In the genomic region with DNA sequence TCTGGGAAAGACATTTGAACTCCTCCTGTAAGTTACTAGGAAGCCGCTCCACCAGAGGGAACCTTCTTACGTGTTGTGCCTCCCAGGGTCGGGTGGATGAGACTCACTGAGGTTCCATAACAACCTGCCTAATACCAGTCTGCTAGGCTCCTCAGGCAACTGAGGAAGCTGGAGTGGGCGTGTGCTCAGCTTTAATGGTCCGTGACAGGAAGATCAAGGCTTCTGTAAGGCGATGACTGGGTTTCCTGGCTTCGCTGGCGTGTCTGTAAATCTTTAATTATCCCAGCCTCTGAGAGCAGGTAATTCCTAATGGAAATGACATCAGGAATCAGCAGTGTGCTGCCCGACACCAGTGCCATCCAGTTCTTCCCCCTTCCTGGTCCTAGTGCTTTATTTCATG, we compare ENCODE assay signal across 28 mouse cellular contexts. TPM values are rescaled to one million over a fixed set of nuclear protein-coding genes. Genes with fewer than 3 reads are reported as not detected.
A peak's percentile ranks its signal among the peaks of the same experiment; 100 is the strongest.
DNase-seq lines count a peak whose midpoint lies in the region; ATAC-seq and TF ChIP-seq lines count a peak whose summit lies in the region.
"Had no signal": no experiment of that assay in that cellular context is flagged by ENCODE, and none has a peak within 500 bp of the region (broad histone marks: within the 10 kb centered on the region; RNA-seq: fewer than 3 reads in every experiment).

No protein-coding gene starts in this region.

- TF ChIP-seq POLR2A in kidney, adult 2 months (IDR thresholded peaks at IDR 0.05; ENCODE audit: low read depth, low read length), result no peak

- H3K27ac ChIP-seq in intestine, postnatal 0 days (ENCODE audit: low read depth, low read length), result peak overlapping the region; percentile 62; the same call in 1 of the 2 replicates
- no peak overlapping the region for H3K27ac ChIP-seq in intestine, embryonic 15.5 days
- peak overlapping the region; percentile 74 for H3K27ac ChIP-seq in kidney, adult 2 months (ENCODE audit: insufficient read depth, low read depth, low read length)
- H3K27ac ChIP-seq in kidney, postnatal 0 days, result 0 out of 2 replicates have a peak overlapping the region, but pooled peaks have one; percentile 54
- no peak overlapping the region for H3K27ac ChIP-seq in hindbrain, embryonic 14.5 days
- no peak overlapping the region for H3K27ac ChIP-seq in midbrain, embryonic 15.5 days
- H3K27ac ChIP-seq: embryonic facial prominence, embryonic 12.5 days; forebrain, embryonic 13.5 days; heart, embryonic 15.5 days; hindbrain, embryonic 15.5 days; limb, embryonic 10.5 days; neural tube, embryonic 15.5 days; stomach, embryonic 15.5 days had no signal

- no peaks in the 10 kb centered on the region for H3K27me3 ChIP-seq in intestine, postnatal 0 days (replicated peaks; ENCODE audit: control insufficient read depth, insufficient read depth, low read length)
- H3K27me3 ChIP-seq in intestine, embryonic 15.5 days (replicated peaks), result no peaks in the 10 kb centered on the region
- no peaks in the 10 kb centered on the region for H3K27me3 ChIP-seq in kidney, adult 2 months (replicated peaks; ENCODE audit: control insufficient read depth, insufficient read depth, low read length)
- no peaks in the 10 kb centered on the region for H3K27me3 ChIP-seq in kidney, postnatal 0 days (ENCODE audit: insufficient read depth, low read length)
- no peaks in the 10 kb centered on the region for H3K27me3 ChIP-seq in hindbrain, embryonic 14.5 days (ENCODE audit: control insufficient read depth, insufficient read depth, low read length)
- H3K27me3 ChIP-seq in midbrain, embryonic 15.5 days (replicated peaks), result no peaks in the 10 kb centered on the region
- H3K27me3 ChIP-seq: embryonic facial prominence, embryonic 12.5 days; forebrain, embryonic 13.5 days; heart, embryonic 15.5 days; hindbrain, embryonic 15.5 days; neural tube, embryonic 15.5 days; stomach, embryonic 15.5 days had no signal

- no peak for ATAC-seq in intestine, postnatal 0 days
- no peak for ATAC-seq in intestine, embryonic 15.5 days
- peak; percentile 89 for ATAC-seq in kidney, postnatal 0 days (replicated peaks; ENCODE audit: low FRiP score, low read depth)
- ATAC-seq in hindbrain, embryonic 14.5 days (ENCODE audit: low FRiP score), result no peak
- no peak for ATAC-seq in midbrain, embryonic 15.5 days (replicated peaks)
- ATAC-seq: activated CD4-positive, CD25-positive, alpha-beta regulatory T cell, adult 4 months; CD4-positive, CD25-positive, alpha-beta regulatory T cell, adult 4 months; forebrain, embryonic 13.5 days; liver, postnatal 0 days; lung, postnatal 0 days had no signal

- WGBS in intestine, postnatal 0 days, result 46% methylated on average over 9 of the region's 9 CpGs
- 70% methylated on average over 9 of the region's 9 CpGs for WGBS in intestine, embryonic 15.5 days
- 25% methylated on average over 9 of the region's 9 CpGs for WGBS in kidney, adult 2 months
- 21% methylated on average over 9 of the region's 9 CpGs for WGBS in kidney, postnatal 0 days
- WGBS in hindbrain, embryonic 14.5 days, result 69% methylated on average over 9 of the region's 9 CpGs
- WGBS in midbrain, embryonic 15.5 days, result 59% methylated on average over 9 of the region's 9 CpGs

- H3K4me1 ChIP-seq in intestine, postnatal 0 days (replicated peaks; ENCODE audit: control insufficient read depth, insufficient read depth, low read length), result 0 out of 2 replicates have a peak, but pooled peaks cover 16% of the 10 kb centered on the region
- H3K4me1 ChIP-seq in intestine, embryonic 15.5 days (replicated peaks), result peaks cover 18% of the 10 kb centered on the region
- H3K4me1 ChIP-seq in kidney, adult 2 months (ENCODE audit: control insufficient read depth, insufficient read depth, low read length), result peaks cover 18% of the 10 kb centered on the region
- H3K4me1 ChIP-seq in kidney, postnatal 0 days (replicated peaks; ENCODE audit: insufficient read depth, low read length), result peaks cover 17% of the 10 kb centered on the region
- H3K4me1 ChIP-seq in hindbrain, embryonic 14.5 days (replicated peaks; ENCODE audit: control insufficient read depth, insufficient read depth, low read length), result no peaks in the 10 kb centered on the region
- H3K4me1 ChIP-seq in midbrain, embryonic 15.5 days, result no peaks in the 10 kb centered on the region
- H3K4me1 ChIP-seq: neural tube, embryonic 15.5 days had no signal

- no peak overlapping the region for H3K4me3 ChIP-seq in intestine, postnatal 0 days (ENCODE audit: low read depth, low read length)
- H3K4me3 ChIP-seq in intestine, embryonic 15.5 days (replicated peaks), result no peak overlapping the region
- no peak overlapping the region for H3K4me3 ChIP-seq in kidney, adult 2 months (ENCODE audit: insufficient read depth, low read depth, low read length)
- no peak overlapping the region for H3K4me3 ChIP-seq in kidney, postnatal 0 days (replicated peaks; ENCODE audit: low read depth, low read length)
- H3K4me3 ChIP-seq in hindbrain, embryonic 14.5 days (replicated peaks; ENCODE audit: low read length), result no peak overlapping the region
- H3K4me3 ChIP-seq in midbrain, embryonic 15.5 days, result no peak overlapping the region
- H3K4me3 ChIP-seq: embryonic facial prominence, embryonic 12.5 days; forebrain, embryonic 13.5 days; heart, embryonic 15.5 days; hindbrain, embryonic 15.5 days; limb, embryonic 10.5 days; neural tube, embryonic 15.5 days; stomach, embryonic 15.5 days had no signal

- TF ChIP-seq CTCF in intestine, postnatal 0 days (IDR thresholded peaks at IDR 0.05; ENCODE audit: low read depth), result no peak
- TF ChIP-seq CTCF in kidney, adult 2 months (conservative IDR thresholded peaks at IDR 0.05; ENCODE audit: insufficient read depth, insufficient read length, low read depth, low read length), result no peak
- peak; percentile 10; the same call in 1 of the 2 replicates for TF ChIP-seq CTCF in kidney, postnatal 0 days (IDR thresholded peaks at IDR 0.05; ENCODE audit: low read depth)

- H3K9me3 ChIP-seq in intestine, postnatal 0 days (ENCODE audit: control insufficient read depth), result no peaks in the 10 kb centered on the region
- no peaks in the 10 kb centered on the region for H3K9me3 ChIP-seq in intestine, embryonic 15.5 days
- H3K9me3 ChIP-seq in kidney, postnatal 0 days (replicated peaks; ENCODE audit: low read length), result no peaks in the 10 kb centered on the region
- no peaks in the 10 kb centered on the region for H3K9me3 ChIP-seq in hindbrain, embryonic 14.5 days (ENCODE audit: control insufficient read depth, low read length)
- no peaks in the 10 kb centered on the region for H3K9me3 ChIP-seq in midbrain, embryonic 15.5 days
- H3K9me3 ChIP-seq: embryonic facial prominence, embryonic 12.5 days; forebrain, embryonic 13.5 days; heart, embryonic 15.5 days; hindbrain, embryonic 15.5 days; limb, embryonic 10.5 days; neural tube, embryonic 15.5 days; stomach, embryonic 15.5 days had no signal

- DNase-seq in kidney, adult 2 months, result peak; percentile 93
- peak; percentile 78 for DNase-seq in kidney, postnatal 0 days (ENCODE audit: low spot score)
- peak; percentile 14 for DNase-seq in mesoderm, embryonic 11.5 days (ENCODE audit: low read depth, low spot score)
- no peak for DNase-seq in adipocyte (ENCODE audit: low spot score)
- DNase-seq in hindbrain, embryonic 14.5 days (ENCODE audit: low spot score), result no peak
- DNase-seq: adrenal gland, postnatal 14 days; cerebellum, adult 8-10 months; heart, postnatal 4 days; layer of hippocampus, adult 9-11 months; liver; liver, postnatal 0 days; right cerebral cortex, adult 18-20 months; right cerebral cortex, postnatal 4 days; thymus, postnatal 36 days had no signal

- no peak overlapping the region for H3K9ac ChIP-seq in intestine, postnatal 0 days (ENCODE audit: low read depth, low read length)
- H3K9ac ChIP-seq in intestine, embryonic 15.5 days, result no peak overlapping the region
- no peak overlapping the region for H3K9ac ChIP-seq in kidney, postnatal 0 days (ENCODE audit: low read depth, low read length)
- H3K9ac ChIP-seq in hindbrain, embryonic 14.5 days, result no peak overlapping the region
- no peak overlapping the region for H3K9ac ChIP-seq in midbrain, embryonic 15.5 days
- H3K9ac ChIP-seq: embryonic facial prominence, embryonic 12.5 days; forebrain, embryonic 13.5 days; heart, embryonic 15.5 days; hindbrain, embryonic 15.5 days; liver, postnatal 0 days; neural tube, embryonic 15.5 days; stomach, embryonic 15.5 days had no signal

- 0 out of 2 replicates have a peak overlapping the region, but pooled peaks have one; percentile 6 for H3K4me2 ChIP-seq in intestine, postnatal 0 days (replicated peaks; ENCODE audit: low read depth)
- no peak overlapping the region for H3K4me2 ChIP-seq in intestine, embryonic 15.5 days (replicated peaks)
- no peak overlapping the region for H3K4me2 ChIP-seq in kidney, postnatal 0 days (ENCODE audit: low read length)
- no peak overlapping the region for H3K4me2 ChIP-seq in hindbrain, embryonic 14.5 days (replicated peaks)
- no peak overlapping the region for H3K4me2 ChIP-seq in midbrain, embryonic 15.5 days
- H3K4me2 ChIP-seq: embryonic facial prominence, embryonic 12.5 days; forebrain, embryonic 13.5 days; heart, embryonic 15.5 days; hindbrain, embryonic 15.5 days; midbrain, embryonic 11.5 days; neural tube, embryonic 15.5 days; stomach, embryonic 15.5 days had no signal

- H3K36me3 ChIP-seq in intestine, postnatal 0 days (ENCODE audit: control insufficient read depth, insufficient read depth), result peaks cover 17% of the 10 kb centered on the region
- H3K36me3 ChIP-seq in intestine, embryonic 15.5 days, result 0 out of 2 replicates have a peak, but pooled peaks cover 4% of the 10 kb centered on the region
- H3K36me3 ChIP-seq in kidney, adult 2 months (ENCODE audit: control insufficient read depth, insufficient read depth, low read length), result no peaks in the 10 kb centered on the region
- H3K36me3 ChIP-seq in kidney, postnatal 0 days (ENCODE audit: insufficient read depth, low read length), result 0 out of 2 replicates have a peak, but pooled peaks cover 7% of the 10 kb centered on the region
- H3K36me3 ChIP-seq in hindbrain, embryonic 14.5 days (replicated peaks; ENCODE audit: control insufficient read depth, insufficient read depth), result peaks cover 31% of the 10 kb centered on the region
- peaks cover 13% of the 10 kb centered on the region for H3K36me3 ChIP-seq in midbrain, embryonic 15.5 days (replicated peaks)

RNA-seq across cellular contexts. Expression of a gene that starts 0.4 kb away (rescaled TPM):
- 20.0 and 21.4 TPM in 2 replicates for polyA plus RNA-seq in intestine, postnatal 0 days (2015; fragmentation: Nextera tagmentation; extraction: Ambion mirVana)
- 62.8 and 65.7 TPM in 2 replicates for polyA plus RNA-seq in intestine, embryonic 15.5 days (2015; fragmentation: Nextera tagmentation; extraction: Ambion mirVana)
- 10.2 and 13.0 TPM in 2 replicates for polyA plus RNA-seq in kidney, adult 2 months (2012; rRNA removed)
- 36.6 and 43.6 TPM in 2 replicates for polyA plus RNA-seq in kidney, postnatal 0 days (2015; fragmentation: Nextera tagmentation; extraction: Ambion mirVana)
- polyA plus RNA-seq in hindbrain, embryonic 14.5 days (2014; fragmentation: Nextera tagmentation; extraction: Ambion mirVana), result 49.0 and 55.3 TPM in 2 replicates
- 41.6 and 42.5 TPM in 2 replicates for polyA plus RNA-seq in midbrain, embryonic 15.5 days (2015; fragmentation: Nextera tagmentation; extraction: Ambion mirVana)

Comparison
In these comparisons a context has a peak if more than half of its experiments do, and no peak if none do; other contexts are left out.
1. H3K27ac ChIP-seq: peak in intestine, postnatal 0 days (single experiment), kidney, adult 2 months (single experiment) and kidney, postnatal 0 days (single experiment); none in intestine, embryonic 15.5 days (single experiment), hindbrain, embryonic 14.5 days (single experiment) and midbrain, embryonic 15.5 days (single experiment).
2. DNase-seq: peak in kidney, adult 2 months (single experiment), kidney, postnatal 0 days (single experiment) and mesoderm, embryonic 11.5 days (single experiment); none in adipocyte (single experiment) and hindbrain, embryonic 14.5 days (single experiment).